Mouse (Mus musculus): ENCODE results near the gene Rgma.

The Rgma gene

GRCm38 (mm10) chr7:73400051-73400916 lies 25.0 kb downstream of the Rgma start:
- DNase-seq (ENCODE audit: low spot score in 2 of 2) = no peak

GRCm38 (mm10) chr7:73402106-73402505 lies 26.8 kb downstream of the Rgma start:
- DNase-seq (ENCODE audit: low spot score in 2 of 2) = no peak

- no peak for DNase-seq (ENCODE audit: low spot score in 2 of 2)
Observed at GRCm38 (mm10) chr7:73402671-73403070, 27.4 kb downstream of the Rgma start.

GRCm38 (mm10) chr7:73403538-73403937 lies 28.2 kb downstream of the Rgma start:
- no peak for DNase-seq (ENCODE audit: low spot score in 2 of 2)

GRCm38 (mm10) chr7:73405550-73405949 lies 30.2 kb downstream of the Rgma start:
- no peak for DNase-seq (ENCODE audit: low spot score in 2 of 2)

GRCm38 (mm10) chr7:73411523-73411922 lies 36.2 kb downstream of the Rgma start:
- DNase-seq (ENCODE audit: low spot score in 2 of 2) = peak in 1 of 2 experiments; percentile 3

GRCm38 (mm10) chr7:73411986-73412385 lies 36.7 kb downstream of the Rgma start:
- peak in 1 of 2 experiments; percentile 5 for DNase-seq (ENCODE audit: low spot score in 2 of 2)

- peak in 1 of 2 experiments; percentile 3 for DNase-seq (ENCODE audit: low spot score in 2 of 2)
Observed at GRCm38 (mm10) chr7:73412419-73412818, 37.1 kb downstream of the Rgma start.

GRCm38 (mm10) chr7:73414192-73414591 lies 38.9 kb downstream of the Rgma start:
- peak in 1 of 2 experiments; percentile 4 for DNase-seq (ENCODE audit: low spot score in 2 of 2)

- DNase-seq (ENCODE audit: low spot score in 2 of 2) = peak in 1 of 2 experiments; percentile 4
Observed at GRCm38 (mm10) chr7:73419375-73419774, 44.1 kb downstream of the Rgma start.

GRCm38 (mm10) chr7:73420827-73421226 lies 45.5 kb downstream of the Rgma start:
- DNase-seq (ENCODE audit: low spot score in 2 of 2) = no peak

- DNase-seq (ENCODE audit: low spot score in 2 of 2) = no peak
Observed at GRCm38 (mm10) chr7:73421278-73422015, 46.1 kb downstream of the Rgma start.

- DNase-seq (ENCODE audit: low spot score in 2 of 2) = peak; percentile 70 to 86
Observed at GRCm38 (mm10) chr7:73422223-73423113, 47.2 kb downstream of the Rgma start.

GRCm38 (mm10) chr7:73423236-73423635 lies 47.9 kb downstream of the Rgma start:
- no peak for DNase-seq (ENCODE audit: low spot score in 2 of 2)

GRCm38 (mm10) chr7:73424243-73424642 lies 48.9 kb downstream of the Rgma start:
- DNase-seq (ENCODE audit: low spot score in 2 of 2) = no peak

GRCm38 (mm10) chr7:73424705-73425104 lies 49.4 kb downstream of the Rgma start:
- no peak for DNase-seq (ENCODE audit: low spot score in 2 of 2)

GRCm38 (mm10) chr7:73425451-73425850 lies 50.1 kb downstream of the Rgma start:
- no peak for DNase-seq (ENCODE audit: low spot score in 2 of 2)

- no peak for DNase-seq (ENCODE audit: low spot score in 2 of 2)
Observed at GRCm38 (mm10) chr7:73426235-73426634, 50.9 kb downstream of the Rgma start.

- DNase-seq (ENCODE audit: low spot score in 2 of 2) = no peak
Observed at GRCm38 (mm10) chr7:73426752-73427386, 51.6 kb downstream of the Rgma start.

GRCm38 (mm10) chr7:73427794-73428193 lies 52.5 kb downstream of the Rgma start:
- no peak for DNase-seq (ENCODE audit: low spot score in 2 of 2)

- DNase-seq (ENCODE audit: low spot score in 2 of 2) = no peak
Observed at GRCm38 (mm10) chr7:73428525-73428924, 53.2 kb downstream of the Rgma start.

All from frontal cortex, postnatal 14 days (tissue).